Mouse (Mus musculus) frontal cortex, postnatal 10 days (tissue): ENCODE data around the gene Wdr24.
"Not testable (repeated sequence)": the region's sequence is repeated elsewhere in the genome, so short reads cannot be mapped to it uniquely, and the experiment has no call there.

Source experiments
- DNase-seq, 2 experiments: peaks; one replicate each; pipeline ENCODE4 v3.0.0; 2022; ENCODE audit warnings: low spot score in 2 of 2, mixed read lengths in 1 of 2

Gene Wdr24

DNA sequence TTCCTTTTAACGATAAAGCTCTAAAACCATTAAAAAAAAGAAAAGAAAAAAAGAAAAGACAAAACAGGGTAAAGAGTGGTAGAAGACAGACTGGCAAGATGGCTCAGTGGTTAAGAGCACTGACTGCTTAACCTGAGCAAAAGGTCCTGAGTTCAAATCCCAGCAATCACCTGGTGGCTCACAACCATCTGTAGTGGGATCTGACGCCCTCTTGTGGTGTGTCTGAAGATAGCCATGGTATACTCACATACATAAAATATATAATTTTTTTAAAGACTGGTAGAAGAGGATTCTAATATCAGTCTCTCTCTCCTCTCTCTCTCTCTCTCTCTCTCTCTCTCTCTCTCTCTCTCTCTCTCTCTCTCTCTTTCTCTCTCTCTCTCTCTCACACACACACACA is 16.0 kb upstream of the Wdr24 start:
- not testable (repeated sequence) for DNase-seq

DNA sequence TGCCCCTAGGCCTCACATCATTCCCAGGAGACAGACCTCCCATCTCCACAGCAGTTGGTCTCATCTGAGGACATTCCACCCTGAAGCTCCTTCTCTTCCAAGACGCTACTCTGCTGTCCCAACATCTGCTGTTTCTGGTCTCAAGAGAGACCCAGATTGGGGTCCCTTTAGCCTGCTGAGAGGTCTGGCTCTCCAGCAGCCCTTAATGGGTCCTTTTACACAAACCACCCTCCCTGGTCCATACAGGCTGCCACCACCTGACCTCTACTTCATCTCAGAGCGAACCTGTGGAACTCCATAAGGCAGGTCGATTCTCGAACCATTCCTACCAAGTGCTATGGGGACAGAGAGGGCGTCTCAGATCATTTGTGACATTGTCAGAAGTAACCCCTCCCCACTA is 15.4 kb upstream of the Wdr24 start:
- no peak for DNase-seq

DNA sequence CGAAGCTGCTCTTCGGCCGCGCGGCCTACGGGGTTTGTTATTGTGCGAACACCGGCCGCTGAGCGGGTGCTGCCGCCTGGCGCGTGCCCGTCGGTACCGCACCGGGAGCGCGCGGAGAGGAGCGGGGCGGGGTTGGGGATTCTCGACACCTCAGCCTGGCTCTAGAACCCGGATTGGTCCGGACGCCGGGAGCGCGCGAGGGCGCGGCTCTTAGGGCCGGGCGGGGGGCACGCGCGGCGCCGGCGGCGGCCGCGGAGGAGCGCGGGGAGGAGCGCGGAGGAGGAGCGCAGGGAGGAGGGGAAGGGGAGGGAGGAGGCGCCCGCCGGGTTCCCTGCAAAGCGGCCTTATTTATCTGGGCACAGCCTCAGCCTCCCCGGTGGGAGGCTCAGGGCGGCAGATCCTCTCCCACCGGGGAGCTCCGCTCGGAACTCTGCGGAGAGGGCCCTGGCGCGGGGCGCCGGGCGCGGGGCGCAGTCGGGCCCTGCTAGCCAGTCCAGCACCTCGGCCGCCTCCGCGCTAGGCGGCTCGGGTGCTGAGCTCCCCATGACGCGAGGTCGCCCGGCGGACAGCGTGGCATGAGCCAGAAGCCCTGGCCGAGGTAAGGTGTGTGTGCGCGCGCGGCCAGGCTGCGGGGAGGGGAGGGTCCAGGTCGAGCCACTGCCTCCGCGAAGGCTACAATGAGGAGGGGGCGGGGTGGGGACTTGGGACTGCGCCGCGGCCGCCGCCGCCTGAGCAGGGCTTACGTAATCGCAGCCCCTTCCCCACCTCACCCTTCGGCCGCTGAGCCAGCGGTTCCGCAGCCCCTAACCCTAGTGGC is 14.4 kb upstream of the Wdr24 start, which contains the start of gene Fbxl16:
Gene Fbxl16, plus strand, starts transcription at position 297 of the 817 bp plus-strand sequence.
- DNase-seq, result peak; percentile 86 to 88

DNA sequence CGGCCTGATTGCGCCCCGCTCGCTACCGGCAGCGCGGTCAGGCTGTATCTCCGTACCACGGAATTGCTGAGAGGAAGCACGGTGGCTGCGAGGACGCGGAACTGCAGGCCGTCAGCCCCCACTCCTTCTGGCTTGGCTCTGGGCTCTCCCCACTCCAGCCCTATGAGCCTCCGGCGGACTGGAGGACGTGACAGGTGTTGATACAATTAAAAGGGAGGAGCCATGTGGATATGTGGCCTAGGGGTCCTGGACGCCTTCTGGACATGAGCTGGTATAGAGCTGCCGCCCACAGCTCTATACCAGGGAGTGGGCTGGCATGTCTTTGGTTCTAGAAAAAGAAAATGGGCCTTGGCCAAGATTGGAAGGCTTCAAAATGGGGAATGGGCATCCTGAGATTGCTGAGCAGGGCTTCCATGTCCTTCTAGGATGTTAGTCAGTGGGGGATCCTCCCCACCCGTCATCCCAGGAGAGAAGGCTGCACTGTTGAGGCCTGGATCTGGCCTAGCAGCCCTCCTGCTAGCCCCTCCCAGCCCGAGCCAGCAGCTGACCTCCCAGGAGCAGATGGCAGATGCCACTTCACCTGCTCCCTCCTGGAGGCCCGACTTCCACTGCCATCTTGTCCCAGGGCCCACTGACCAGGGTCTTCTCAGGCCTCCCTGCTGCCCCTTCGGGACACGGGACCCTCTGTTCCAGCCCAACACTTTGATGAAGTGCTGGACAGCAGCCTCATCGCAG is 13.7 kb upstream of the Wdr24 start:
- no peak for DNase-seq

DNA sequence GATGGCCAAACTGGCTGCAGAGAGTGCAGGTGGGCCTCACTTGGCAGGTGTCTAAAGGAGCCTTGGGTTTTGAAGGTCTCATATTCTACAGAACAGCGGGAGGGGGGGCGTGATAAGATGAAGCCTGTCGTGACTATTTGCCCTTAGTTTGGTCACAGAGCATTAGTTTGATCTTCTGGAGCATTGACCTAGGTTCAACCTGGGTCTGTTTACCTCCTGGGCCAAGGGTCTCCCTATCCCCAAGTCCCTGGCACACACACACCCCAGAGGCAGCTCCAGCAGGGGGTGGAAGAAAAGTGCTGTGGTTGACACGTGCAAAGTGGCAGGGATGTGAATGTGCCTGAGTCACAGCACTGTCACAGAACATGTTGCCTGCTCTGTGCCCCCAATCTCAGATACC is 12.5 kb upstream of the Wdr24 start:
- no peak for DNase-seq

DNA sequence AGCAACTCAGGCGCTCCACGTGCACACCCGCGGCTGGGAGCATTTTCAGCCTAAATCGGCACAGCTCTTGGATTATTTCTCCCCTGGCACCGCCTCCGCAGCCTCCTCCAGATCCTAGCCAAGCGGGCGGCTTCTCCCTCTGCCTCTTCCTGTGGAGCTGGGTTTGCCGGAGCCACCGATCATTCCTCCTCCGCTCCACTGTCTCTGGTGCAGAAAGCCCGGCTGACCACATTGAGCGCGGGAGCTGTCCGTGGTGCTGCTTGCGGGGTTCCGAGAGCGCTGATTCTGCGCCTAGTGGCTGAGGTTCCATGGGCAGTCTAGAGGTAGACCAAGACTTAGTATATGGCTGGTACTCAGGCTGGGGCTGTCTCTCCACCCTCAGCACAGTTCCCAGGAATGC is 10.0 kb upstream of the Wdr24 start:
- DNase-seq, result peak in 1 of 2 experiments; percentile 71

DNA sequence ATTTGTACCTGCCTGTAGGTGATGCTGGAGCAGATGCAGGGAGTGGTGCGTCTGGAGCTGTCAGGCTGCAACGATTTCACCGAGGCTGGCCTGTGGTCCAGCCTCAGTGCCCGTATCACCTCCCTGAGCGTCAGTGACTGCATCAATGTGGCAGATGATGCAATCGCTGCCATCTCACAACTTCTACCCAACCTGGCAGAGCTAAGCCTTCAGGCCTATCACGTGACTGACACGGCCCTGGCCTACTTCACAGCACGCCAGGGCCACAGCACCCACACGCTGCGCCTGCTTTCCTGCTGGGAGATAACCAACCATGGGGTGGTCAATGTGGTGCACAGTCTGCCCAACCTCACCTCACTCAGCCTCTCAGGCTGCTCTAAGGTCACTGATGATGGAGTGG is 5.8 kb upstream of the Wdr24 start:
- DNase-seq, result no peak

DNA sequence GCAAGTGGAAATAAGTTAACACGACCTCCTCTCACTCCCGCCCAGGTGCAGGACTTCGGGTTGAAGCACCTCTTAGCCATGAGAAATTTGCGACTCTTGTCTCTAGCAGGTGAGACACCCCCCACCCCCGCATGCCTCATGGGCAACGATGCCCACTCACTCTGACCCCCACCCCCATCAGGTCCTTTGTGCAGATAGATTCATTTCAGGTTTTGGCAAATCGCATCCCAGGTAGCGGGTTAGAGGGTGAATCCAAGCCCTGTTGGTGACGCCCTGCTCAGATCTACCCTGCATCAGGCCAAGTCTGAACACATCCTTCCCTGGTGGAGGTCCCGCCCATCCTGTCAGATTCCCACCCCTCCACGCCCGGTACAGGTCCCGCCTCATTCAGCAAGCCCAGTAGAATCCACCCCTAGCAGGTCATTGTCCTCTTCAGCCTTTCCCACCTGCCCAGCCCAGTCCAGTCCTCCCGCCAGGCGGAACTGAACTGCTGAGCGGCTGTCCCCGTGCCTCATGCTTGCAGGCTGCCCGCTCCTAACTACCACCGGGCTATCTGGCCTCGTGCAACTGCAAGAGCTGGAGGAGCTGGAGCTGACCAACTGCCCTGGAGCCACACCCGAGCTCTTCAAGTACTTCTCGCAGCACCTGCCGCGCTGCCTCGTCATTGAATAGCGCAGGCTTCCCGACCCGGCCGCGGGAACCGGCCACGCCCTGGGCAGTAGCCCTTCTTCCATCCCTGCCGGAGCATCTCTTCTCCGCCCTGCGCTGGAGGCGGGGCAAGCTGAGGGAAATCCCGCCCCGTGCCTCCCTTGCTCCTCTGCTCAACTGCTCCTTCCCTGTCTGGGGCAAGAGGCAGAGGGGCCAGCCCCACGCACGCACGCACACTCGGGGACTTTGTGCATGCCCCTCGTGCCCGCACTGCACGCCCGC is 4.3 kb upstream of the Wdr24 start:
- no peak for DNase-seq

DNA sequence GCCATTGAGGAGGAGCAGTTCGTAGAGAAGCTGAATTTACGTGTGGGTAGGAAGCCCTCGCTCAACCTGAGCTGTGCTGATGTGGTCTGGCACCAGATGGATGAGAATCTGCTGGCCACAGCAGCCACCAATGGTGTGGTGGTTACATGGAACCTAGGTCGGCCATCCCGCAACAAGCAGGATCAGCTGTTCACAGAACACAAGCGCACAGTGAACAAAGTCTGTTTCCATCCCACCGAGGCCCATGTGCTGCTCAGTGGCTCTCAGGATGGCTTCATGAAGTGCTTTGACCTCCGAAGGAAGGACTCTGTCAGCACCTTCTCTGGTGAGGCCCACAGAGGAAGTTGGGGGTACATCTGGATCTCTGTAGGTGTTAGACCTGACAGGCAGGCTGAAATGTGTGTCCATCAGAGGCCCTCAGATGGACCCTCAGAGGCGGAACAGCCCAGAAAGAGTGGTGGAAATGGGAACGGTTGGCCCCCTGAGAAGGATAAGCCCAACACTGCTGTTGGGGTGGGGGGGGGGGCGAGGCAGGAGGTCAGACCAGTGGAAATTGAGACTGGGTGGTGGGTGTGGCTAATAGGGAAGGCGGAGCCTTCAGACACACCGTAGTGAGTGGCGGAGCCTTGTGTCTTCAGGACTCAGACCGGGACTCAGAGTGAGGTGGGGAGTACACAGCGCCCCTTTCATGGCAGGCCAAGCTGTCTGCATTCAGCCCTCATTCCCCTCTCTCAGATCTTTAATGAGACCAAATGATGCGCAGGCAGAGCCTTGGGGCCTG is 1.1 kb downstream of the Wdr24 start:
- DNase-seq, result no peak

DNA sequence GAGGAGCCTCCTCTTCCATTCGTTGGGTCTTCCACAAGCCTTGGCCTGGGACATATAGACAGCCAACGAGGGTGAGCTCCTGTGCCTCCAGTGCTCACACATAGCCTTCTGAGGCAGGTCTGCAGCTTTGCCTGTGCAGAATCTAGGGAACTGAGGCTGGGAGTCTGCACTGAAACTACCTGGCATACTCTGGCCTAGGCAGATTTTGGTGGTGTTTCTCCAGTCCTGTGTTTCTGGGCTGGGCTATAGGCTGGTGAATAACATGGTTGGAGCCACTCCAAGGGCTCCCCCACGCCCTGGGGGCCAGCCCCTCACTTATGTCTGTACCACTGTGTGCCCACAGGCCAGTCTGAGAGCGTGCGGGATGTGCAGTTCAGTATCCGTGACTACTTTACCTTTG is 1.9 kb downstream of the Wdr24 start:
- no peak for DNase-seq

DNA sequence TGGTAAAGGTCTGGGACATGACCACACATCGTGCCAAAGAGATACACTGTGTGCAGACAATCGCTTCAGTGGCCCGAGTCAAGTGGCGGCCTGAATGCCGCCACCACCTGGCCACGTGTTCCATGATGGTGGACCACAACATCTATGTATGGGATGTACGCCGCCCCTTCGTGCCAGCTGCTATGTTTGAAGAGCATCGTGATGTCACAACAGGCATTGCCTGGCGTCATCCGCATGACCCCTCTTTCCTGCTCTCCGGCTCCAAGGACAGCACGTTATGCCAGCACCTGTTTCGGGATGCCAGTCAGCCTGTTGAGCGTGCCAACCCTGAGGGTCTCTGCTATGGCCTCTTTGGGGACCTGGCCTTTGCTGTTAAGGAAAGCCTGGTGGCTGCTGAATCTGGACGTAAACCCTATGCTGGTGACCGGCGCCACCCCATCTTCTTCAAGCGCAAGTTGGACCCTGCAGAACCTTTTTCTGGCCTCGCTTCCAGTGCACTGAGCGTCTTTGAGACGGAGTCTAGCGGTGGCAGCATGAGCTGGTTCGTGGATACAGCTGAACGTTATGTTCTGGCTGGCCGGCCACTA is 2.6 kb downstream of the Wdr24 start:
- no peak for DNase-seq

DNA sequence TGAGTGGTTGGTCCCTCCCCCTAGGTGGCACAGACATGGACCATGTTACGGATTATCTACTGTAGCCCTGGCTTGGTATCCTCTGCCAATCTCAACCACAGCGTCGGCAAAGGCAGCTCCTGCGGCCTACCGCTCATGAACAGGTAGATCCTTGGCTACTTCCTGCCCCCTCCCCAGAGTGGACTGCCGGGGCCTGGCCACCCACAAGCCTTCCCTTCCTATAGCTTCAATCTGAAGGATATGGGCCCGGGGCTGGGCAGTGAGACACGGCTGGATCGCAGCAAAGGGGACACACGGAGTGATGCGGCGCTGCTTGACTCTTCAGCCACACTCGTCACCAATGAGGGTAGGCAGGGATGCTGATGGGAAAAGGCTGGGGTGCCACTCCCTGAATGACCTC is 3.6 kb downstream of the Wdr24 start:
- no peak for DNase-seq

DNA sequence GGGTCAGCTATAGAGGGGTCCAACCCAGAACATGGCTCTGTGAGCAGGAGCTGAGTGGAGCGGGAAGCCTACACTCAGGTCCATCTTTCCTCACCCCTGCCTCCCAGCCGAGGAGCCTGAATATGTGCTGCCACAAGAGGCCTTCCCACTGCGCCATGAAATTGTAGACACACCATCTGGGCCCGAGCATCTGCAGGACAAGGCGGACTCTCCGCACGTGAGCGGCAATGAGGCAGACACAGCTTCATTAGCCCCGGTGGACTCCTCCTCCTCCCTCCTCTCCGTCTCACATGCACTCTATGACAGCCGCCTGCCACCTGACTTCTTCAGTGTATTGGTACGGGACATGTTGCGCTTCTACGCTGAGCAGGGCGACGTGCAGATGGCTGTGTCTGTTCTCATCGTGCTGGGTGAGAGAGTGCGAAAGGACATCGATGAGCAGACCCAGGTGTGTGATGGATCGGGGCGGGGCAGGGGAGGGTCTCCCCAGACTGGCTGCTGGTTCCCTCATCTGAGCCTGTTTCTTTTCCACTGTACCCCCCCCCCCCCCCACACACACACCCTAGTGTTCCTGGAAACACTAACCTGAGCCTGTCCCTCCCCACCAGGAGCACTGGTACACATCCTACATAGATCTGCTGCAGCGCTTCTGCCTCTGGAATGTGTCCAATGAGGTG is 4.3 kb downstream of the Wdr24 start:
- no peak for DNase-seq

DNA sequence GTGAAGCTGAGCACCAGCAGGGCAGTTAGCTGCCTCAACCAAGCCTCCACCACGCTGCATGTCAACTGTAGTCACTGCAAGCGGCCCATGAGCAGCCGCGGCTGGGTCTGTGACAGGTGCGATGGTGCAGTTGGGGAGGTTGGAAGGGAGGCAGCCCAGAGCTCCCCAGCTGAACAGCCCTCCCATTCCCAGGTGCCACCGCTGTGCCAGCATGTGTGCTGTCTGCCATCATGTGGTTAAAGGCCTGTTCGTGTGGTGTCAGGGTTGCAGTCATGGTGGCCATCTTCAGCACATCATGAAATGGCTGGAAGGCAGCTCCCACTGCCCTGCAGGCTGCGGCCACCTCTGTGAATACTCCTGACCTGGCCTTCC is 4.8 kb downstream of the Wdr24 start:
- no peak for DNase-seq

DNA sequence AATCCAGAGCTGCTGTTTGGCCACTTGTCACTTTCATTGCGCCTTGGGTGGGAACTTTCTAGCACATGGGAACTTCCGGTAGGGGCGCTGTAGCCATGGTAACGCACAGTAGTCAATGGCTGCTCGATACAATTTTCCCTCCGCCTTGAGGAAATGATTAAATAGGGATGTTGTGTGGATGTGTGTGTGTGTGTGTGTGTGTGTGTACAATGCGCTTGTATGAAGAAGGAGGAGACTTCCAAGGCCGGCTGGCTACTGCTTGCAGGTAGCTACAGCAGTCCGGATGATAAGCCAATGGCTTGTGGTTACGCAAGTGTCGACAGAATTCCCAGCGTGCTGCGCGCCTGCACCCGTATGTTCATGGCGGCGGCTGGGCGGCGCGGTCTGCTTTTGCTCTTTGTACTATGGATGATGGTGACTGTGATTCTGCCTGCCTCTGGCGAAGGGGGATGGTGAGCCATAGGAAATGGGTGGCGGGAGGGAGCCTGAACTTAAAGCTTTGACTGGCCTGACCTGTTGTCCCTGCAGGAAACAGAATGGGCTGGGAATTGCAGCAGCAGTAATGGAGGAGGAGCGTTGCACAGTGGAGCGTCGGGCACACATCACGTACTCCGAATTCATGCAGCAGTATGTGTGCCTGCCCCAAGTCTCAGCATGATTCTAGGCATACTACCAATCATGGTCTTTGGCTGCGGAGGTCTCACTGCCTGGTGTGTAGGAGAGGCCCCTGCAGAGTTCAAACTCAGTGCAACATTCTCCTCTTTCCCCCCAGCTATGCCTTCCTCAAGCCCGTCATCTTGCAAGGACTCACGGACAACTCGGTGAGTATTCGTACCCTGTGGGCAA is 5.5 kb downstream of the Wdr24 start, which contains the start of gene Jmjd8:
Gene Jmjd8, plus strand, starts transcription at position 156 of the 846 bp plus-strand sequence.
- DNase-seq, result peak; percentile 75 to 80

DNA sequence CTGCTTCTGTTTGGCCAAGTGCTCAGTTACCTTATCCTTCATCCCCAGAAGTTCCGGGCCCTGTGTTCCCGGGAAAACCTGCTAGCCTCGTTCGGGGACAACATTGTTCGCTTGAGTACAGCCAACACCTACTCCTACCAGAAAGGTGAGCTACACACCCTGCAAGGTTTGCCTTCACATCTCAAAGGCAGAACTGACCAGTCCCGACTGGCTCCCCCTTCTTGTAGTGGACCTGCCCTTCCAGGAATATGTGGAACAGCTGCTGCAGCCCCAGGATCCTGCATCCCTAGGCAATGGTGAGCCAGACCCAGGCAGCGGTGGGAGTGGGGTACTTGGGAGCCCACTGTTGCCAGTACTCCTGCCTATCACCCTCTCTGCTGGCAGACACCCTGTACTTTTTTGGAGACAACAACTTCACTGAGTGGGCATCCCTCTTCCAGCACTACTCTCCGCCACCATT is 6.2 kb downstream of the Wdr24 start:
- no peak for DNase-seq

DNA sequence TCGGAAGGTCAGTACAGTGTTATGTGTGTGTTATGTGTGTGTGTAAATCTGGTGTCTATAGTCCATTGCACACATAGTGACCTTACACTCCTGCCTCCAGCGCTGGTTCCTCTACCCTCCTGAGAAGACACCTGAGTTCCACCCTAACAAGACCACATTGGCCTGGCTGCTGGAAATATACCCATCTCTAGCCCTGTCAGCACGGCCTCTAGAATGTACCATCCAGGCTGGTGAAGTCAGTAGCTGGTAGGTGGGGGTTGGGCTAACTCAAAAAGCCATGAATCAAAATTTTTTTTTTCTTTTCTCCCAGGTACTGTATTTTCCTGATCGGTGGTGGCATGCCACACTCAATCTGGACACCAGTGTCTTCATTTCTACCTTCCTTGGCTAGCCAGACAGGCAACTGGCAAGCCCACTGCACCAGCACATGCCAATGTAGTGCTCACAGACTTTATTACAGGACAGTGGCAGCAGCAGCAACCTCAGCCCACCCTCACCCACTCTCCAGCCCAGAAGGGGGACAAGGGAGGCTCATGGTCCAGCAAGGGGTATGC is 6.8 kb downstream of the Wdr24 start:
- no peak for DNase-seq

DNA sequence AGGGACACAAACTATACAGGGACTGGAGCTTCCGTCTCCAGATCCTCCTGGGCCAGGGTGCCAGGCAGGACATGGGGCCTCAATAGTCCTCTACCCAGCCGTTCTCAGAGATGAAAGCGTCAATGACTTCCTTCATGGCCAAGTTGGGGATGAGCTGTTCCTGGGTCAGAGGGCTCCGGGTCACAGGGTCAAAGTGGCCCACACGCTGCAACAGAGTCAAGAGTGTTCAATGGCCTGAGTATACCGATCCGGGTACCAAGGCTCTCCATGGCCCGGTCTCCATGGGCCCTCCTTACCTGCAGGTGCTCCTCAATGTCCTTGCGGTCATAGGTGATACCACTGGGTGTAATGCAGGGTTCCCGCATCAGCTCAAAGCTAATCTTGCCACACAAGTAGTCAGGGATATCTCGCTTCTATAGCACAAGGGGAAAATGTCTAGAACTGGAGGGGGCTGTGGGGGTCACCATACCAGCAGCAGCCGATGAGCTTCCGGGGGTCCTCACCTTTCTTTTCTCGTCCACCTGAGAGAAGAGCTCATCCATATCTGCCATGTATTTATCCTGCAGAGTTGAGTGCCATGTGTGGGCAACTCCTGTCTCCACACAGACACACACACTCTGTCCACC is 7.5 kb downstream of the Wdr24 start:
- DNase-seq, result no peak
